Mouse (Mus musculus) testis, adult 2 months (tissue): ENCODE results near the gene Ctnnal1. TPM values are rescaled to one million over a fixed set of nuclear protein-coding genes. Genes with fewer than 3 reads are reported as not detected.

Experiments used
- H3K27ac ChIP-seq: fragments of 200-500 bp; 2 replicates; pipeline ENCODE4 v1.5.1; 2012; ENCODE audit warnings: low read depth, low read length; ENCODE audit not compliant: control insufficient read depth, insufficient read depth
- H3K27me3 ChIP-seq: fragments of 200-500 bp; 2 replicates; pipeline ENCODE4 v1.6.1; 2012; ENCODE audit warnings: mild to moderate bottlenecking, low read length, moderate library complexity; ENCODE audit not compliant: control insufficient read depth, insufficient read depth
- H3K36me3 ChIP-seq: fragments of 200-500 bp; 2 replicates; pipeline ENCODE4 v1.6.1; 2012; ENCODE audit warnings: mild to moderate bottlenecking, low read length; ENCODE audit not compliant: control insufficient read depth, insufficient read depth
- H3K4me1 ChIP-seq: fragments of 200-500 bp; 2 replicates; pipeline ENCODE4 v1.6.1; 2012; ENCODE audit warnings: low read length; ENCODE audit not compliant: control insufficient read depth, insufficient read depth
- H3K4me3 ChIP-seq: fragments of 200-500 bp; 2 replicates; pipeline ENCODE4 v1.5.1; 2012; ENCODE audit warnings: low read depth, mild to moderate bottlenecking, low read length, moderate library complexity, mixed read lengths; ENCODE audit not compliant: control insufficient read depth
- CTCF ChIP-seq: fragments of 200-500 bp; IDR thresholded peaks from 2 replicates; pipeline ENCODE4 v1.5.1; 2012; ENCODE audit warnings: low read depth, mild to moderate bottlenecking, inconsistent platforms, low read length, moderate library complexity; ENCODE audit not compliant: control insufficient read depth, insufficient read depth, insufficient replicate concordance
- POLR2A ChIP-seq: fragments of 200-500 bp; IDR thresholded peaks from 2 replicates; pipeline ENCODE4 v1.6.1; 2012; ENCODE audit warnings: low read depth, mild to moderate bottlenecking, inconsistent platforms, low read length, moderate library complexity; ENCODE audit not compliant: control insufficient read depth
- polyA plus RNA-seq: library from polyadenylated mRNA; depleted of rRNA; stranded (reverse); fragments of >200 nt; gene quantifications from 2 replicates; pipeline ENCODE4 v1.2.3, GENCODE M21; 2012

Ctnnal1 gene
- polyA plus RNA-seq, 1 experiment: 7.3 TPM

DNA sequence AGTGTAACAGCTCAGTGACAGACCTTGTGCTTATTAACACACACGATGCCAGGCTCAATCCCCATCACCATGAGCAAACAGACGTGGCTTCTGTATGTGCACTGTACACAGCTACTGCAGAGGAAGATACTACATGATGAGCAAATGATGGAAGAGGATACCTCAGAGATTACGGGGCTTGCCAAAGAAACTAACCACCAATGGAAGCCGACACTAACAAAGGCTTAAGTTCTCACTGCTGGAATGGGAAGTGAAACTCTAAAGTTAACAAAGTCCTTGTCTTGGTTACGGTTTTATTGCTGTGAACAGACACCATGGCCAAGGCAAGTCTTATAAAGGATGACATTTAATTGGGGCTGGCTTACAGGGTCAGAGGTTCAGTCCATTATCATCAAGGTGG is 40.5 kb upstream of the Ctnnal1 start:
- no peaks in the 10 kb centered on the region; the same call in 1 of the 2 replicates for H3K36me3 ChIP-seq
- TF ChIP-seq CTCF (no peak), POLR2A (no peak)
- no peak overlapping the region for H3K27ac ChIP-seq
- H3K4me1 ChIP-seq: peaks cover 2% of the 10 kb centered on the region; the same call in 1 of the 2 replicates
- no peaks in the 10 kb centered on the region for H3K27me3 ChIP-seq
- H3K4me3 ChIP-seq: no peak overlapping the region

DNA sequence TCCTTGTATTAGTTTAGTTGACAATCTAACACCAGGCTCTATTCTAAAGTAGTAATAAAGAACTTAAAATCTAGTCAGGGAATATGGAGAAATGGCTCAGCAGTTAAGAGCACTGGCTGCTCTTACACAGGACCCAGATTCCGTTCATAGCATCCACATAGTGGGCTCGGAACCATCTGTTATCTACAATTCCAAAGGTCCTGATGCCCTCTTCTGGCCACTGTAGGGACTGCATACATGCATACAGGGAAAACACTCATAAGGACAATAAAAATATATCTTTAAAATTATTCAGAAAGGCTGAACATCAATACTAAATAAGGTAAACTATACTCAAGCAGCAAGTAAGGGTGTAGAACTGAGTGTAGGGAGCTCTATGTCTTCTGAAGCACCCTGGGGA is 36.7 kb upstream of the Ctnnal1 start:
- H3K27me3 ChIP-seq: no peaks in the 10 kb centered on the region
- no peaks in the 10 kb centered on the region; the same call in 1 of the 2 replicates for H3K36me3 ChIP-seq
- H3K4me1 ChIP-seq: peaks cover 2% of the 10 kb centered on the region; the same call in 1 of the 2 replicates
- no peak overlapping the region for H3K27ac ChIP-seq
- no peak overlapping the region for H3K4me3 ChIP-seq
- no peak for TF ChIP-seq POLR2A

DNA sequence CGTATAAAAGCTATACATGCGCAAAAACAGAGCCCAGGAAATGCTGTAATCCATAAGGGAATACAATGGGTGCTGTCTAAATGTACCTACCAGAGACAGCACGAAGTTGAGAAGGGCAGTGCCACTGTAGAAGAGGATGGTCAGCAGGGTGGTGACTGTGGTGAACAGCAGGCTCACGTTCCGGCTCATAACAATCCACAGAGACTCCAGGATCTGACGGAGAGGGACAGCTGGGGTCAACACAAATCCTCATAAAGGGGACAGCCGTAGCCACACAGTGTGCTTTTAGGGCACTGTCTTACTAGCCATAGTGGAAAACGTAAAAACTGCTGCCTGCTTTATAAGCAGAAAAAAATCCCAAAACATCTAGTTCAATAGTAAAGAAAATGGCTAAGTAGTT is 34.2 kb upstream of the Ctnnal1 start:
- no peak overlapping the region for H3K4me3 ChIP-seq
- H3K36me3 ChIP-seq: no peaks in the 10 kb centered on the region; the same call in 1 of the 2 replicates
- 0 out of 2 replicates have a peak overlapping the region, but pooled peaks have one; percentile 8 for H3K27ac ChIP-seq
- TF ChIP-seq POLR2A (no peak), CTCF (no peak)
- H3K4me1 ChIP-seq: peaks cover 2% of the 10 kb centered on the region; the same call in 1 of the 2 replicates
- no peaks in the 10 kb centered on the region for H3K27me3 ChIP-seq

DNA sequence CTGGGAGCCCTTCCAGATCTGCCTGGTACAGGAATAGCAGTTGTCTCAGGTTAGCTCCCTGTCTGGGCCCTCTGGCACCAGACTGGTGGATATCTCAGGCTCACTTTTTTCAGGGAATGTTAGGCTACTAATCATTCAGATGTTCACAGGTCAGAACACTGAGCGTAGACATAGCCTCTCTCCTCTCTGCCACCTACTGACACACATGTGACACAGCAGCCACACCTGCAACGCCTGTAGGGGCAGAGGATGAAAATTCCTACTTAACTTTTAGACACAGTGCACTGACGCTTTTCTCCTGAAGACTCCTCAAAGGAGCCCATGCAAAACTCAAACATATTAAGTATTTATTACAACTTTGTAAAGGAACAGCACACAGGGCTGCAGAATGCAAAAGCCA is 32.5 kb upstream of the Ctnnal1 start:
- no peaks in the 10 kb centered on the region; the same call in 1 of the 2 replicates for H3K36me3 ChIP-seq
- H3K4me1 ChIP-seq: peaks cover 2% of the 10 kb centered on the region; the same call in 1 of the 2 replicates
- H3K27ac ChIP-seq: no peak overlapping the region
- TF ChIP-seq POLR2A: no peak
- TF ChIP-seq CTCF: no peak
- no peak overlapping the region for H3K4me3 ChIP-seq
- no peaks in the 10 kb centered on the region for H3K27me3 ChIP-seq

DNA sequence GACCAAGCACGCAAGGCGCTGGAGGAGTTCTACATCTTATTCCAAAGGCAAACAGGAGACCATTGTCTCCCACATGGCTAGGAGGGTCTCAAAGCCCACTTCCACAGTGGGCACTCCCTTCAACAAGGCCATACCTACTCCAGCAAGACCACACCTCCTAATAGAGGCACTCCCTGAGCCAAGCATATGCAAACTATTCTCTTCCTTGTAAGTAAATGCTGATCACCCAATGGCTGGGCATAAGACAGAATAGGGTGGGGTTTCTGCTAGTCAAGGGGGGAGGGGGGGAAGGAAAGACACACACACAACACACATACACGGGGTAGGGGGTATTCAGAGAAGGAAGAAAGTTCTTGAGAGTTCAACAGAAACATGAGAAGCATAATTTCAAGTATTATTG is 29.2 kb upstream of the Ctnnal1 start:
- Histone ChIP-seq H3K36me3 (no peaks in the 10 kb centered on the region; the same call in 1 of the 2 replicates), H3K4me1 (no peaks in the 10 kb centered on the region), H3K4me3 (no peak overlapping the region), H3K27ac (no peak overlapping the region), H3K27me3 (no peaks in the 10 kb centered on the region)
- no peak for TF ChIP-seq CTCF
- no peak for TF ChIP-seq POLR2A

DNA sequence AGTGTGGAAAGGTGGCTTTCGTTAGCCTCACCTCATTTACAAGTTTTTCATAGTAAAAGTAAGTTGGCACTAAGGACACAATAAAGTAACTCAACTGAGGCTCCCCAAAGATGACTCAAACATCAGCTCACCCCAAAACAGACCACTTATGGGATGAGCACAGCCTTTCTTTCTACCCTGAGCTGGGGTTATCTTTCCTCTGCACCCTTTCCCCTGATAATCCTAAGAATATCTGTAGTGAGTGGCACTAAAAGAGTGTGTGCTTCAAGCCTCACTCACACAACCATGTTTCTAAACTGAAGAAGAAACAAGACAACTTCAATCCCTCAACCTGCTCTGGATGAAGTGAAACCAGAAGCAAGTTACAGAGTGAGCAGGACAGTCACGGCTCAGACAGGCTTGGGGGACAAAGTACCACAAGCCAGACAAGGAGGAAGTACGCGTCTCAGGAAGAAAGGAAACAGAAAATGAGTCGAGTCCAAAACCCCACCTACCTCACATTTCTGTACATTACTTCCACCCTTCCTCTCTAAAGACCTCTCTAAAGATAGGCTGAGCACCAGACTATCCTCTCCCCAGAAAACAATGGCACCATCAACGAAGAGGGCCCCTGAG is 27.6 kb upstream of the Ctnnal1 start:
- H3K27ac ChIP-seq: no peak overlapping the region
- no peaks in the 10 kb centered on the region for H3K27me3 ChIP-seq
- H3K36me3 ChIP-seq: no peaks in the 10 kb centered on the region
- no peaks in the 10 kb centered on the region for H3K4me1 ChIP-seq
- H3K4me3 ChIP-seq: no peak overlapping the region
- no peak for TF ChIP-seq CTCF
- TF ChIP-seq POLR2A: no peak

DNA sequence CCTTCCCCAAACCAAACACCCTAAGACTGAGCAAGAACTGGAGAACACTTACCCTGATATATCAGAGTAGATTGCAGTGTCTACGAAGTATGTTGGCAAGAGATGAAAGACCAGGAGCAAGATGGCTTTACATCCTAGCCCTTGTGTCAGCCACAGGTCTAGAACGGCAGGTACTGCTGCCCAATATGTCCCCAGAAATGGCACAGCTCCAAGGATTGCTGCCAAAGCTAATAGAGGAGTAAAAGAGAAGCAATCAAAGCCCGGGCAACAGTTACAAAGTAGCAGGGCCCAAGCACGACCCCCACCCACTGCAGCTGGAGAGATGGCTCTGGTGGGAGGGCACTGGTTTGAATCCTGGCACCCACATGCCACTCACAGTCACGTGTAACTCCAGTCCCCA is 23.5 kb upstream of the Ctnnal1 start:
- Histone ChIP-seq H3K4me1 (no peaks in the 10 kb centered on the region), H3K36me3 (no peaks in the 10 kb centered on the region), H3K27me3 (no peaks in the 10 kb centered on the region), H3K27ac (no peak overlapping the region), H3K4me3 (no peak overlapping the region)
- no peak for TF ChIP-seq POLR2A
- TF ChIP-seq CTCF: no peak
